Mouse (Mus musculus): ENCODE results near the gene Gm10487.
"Not testable (repeated sequence)": the region's sequence is repeated elsewhere in the genome, so short reads cannot be mapped to it uniquely, and the experiment has no call there.

The Gm10487 gene

DNA sequence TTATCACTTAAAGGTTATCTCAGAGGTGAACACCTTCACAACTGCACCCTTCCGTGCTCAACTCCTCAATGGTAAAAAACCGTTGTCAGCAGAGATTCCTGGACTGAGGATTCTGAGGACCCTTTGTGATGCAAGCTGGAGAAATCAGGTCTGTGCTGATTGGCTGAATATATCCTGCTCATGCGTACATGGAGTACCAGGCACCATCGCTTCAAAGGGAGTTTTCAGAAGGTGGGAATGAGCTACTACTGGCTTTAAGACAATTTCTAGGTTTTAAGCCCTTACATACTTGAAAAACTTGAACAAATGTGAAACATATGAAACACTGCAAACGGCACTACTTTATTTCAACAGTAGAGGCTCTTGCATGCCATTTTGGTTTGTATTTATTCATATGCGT is at the start of gene Gm10487:
Gene Gm10487 (minus strand): TSS at position 101 of the 400 bp plus-strand sequence.
- DNase-seq (ENCODE audit: low spot score in 2 of 2) = not testable (repeated sequence)

Measured in right cerebral cortex, postnatal 10 days (tissue).